Mouse (Mus musculus) spleen, adult 12 weeks (tissue): ENCODE measurements around the gene Ndufaf5.
"Not testable (repeated sequence)": the region's sequence is repeated elsewhere in the genome, so short reads cannot be mapped to it uniquely, and the experiment has no call there.

Experiments used
- DNase-seq: peaks from one replicate; pipeline ENCODE4 v3.0.0; 2022; ENCODE audit warnings: low spot score

The Ndufaf5 gene

GRCm38 (mm10) chr2:140170127-140170802 is at the start of gene Ndufaf5, which contains the start of gene Esf1:
Gene Ndufaf5 (plus strand): TSS chr2:140170649.
Gene Esf1 (minus strand): TSS chr2:140170564.
- peak; percentile 86 for DNase-seq

GRCm38 (mm10) chr2:140125516-140125915 is 44.9 kb upstream of the Ndufaf5 start:
- no peak for DNase-seq

- not testable (repeated sequence) for DNase-seq
These were observed 18.7 kb upstream of the Ndufaf5 start, which contains the start of gene Gm17374 for GRCm38 (mm10) chr2:140151743-140152142. Gene Gm17374 (plus strand): TSS chr2:140152043.

GRCm38 (mm10) chr2:140159186-140159730 is 11.2 kb upstream of the Ndufaf5 start:
- DNase-seq: no peak

- no peak for DNase-seq
These were observed 7.0 kb upstream of the Ndufaf5 start for GRCm38 (mm10) chr2:140163351-140163854.

- no peak for DNase-seq
These were observed 1.4 kb upstream of the Ndufaf5 start for GRCm38 (mm10) chr2:140169057-140169456.

- DNase-seq: no peak
These were observed 529 bp downstream of the Ndufaf5 start for GRCm38 (mm10) chr2:140170803-140171553.

- not testable (repeated sequence) for DNase-seq
These were observed 15.3 kb downstream of the Ndufaf5 start for GRCm38 (mm10) chr2:140185685-140186210.

- no peak for DNase-seq
These were observed 30.3 kb downstream of the Ndufaf5 start for GRCm38 (mm10) chr2:140200713-140201112.

GRCm38 (mm10) chr2:140202573-140202972 is 32.1 kb downstream of the Ndufaf5 start:
- DNase-seq: no peak

GRCm38 (mm10) chr2:140203756-140204155 is 33.3 kb downstream of the Ndufaf5 start:
- DNase-seq: no peak

GRCm38 (mm10) chr2:140214519-140215027 is 44.1 kb downstream of the Ndufaf5 start:
- DNase-seq: no peak

GRCm38 (mm10) chr2:140215415-140215814 is 45.0 kb downstream of the Ndufaf5 start:
- no peak for DNase-seq

GRCm38 (mm10) chr2:140215965-140216364 is 45.5 kb downstream of the Ndufaf5 start:
- no peak for DNase-seq

GRCm38 (mm10) chr2:140220325-140220724 is 49.9 kb downstream of the Ndufaf5 start:
- no peak for DNase-seq

GRCm38 (mm10) chr2:140230295-140230694 is 59.8 kb downstream of the Ndufaf5 start:
- no peak for DNase-seq

GRCm38 (mm10) chr2:140237245-140237644 is 66.8 kb downstream of the Ndufaf5 start:
- DNase-seq: no peak

GRCm38 (mm10) chr2:140242398-140242797 is 71.9 kb downstream of the Ndufaf5 start:
- no peak for DNase-seq

- no peak for DNase-seq
These were observed 72.7 kb downstream of the Ndufaf5 start for GRCm38 (mm10) chr2:140243105-140243504.
